Mouse (Mus musculus) layer of hippocampus, postnatal 14 days (tissue): ENCODE results near the gene Nrxn2. TPM values are rescaled to one million over a fixed set of nuclear protein-coding genes. Genes with fewer than 3 reads are reported as not detected.

ENCODE experiments used
- DNase-seq, 2 experiments: peaks; one replicate each; pipeline ENCODE4 v3.0.0; 2021 to 2022; ENCODE audit warnings: low spot score in 2 of 2, mixed read lengths in 1 of 2
- total RNA-seq, 2 experiments: library from RNA; stranded (reverse); gene quantifications; 2 replicates each; pipeline ENCODE4 v1.2.3; 2021

The Nrxn2 gene
- total RNA-seq, 2 experiments from 2014 or later: 549 to 577 TPM

- DNase-seq: peak; percentile 79 to 82
Measured at GRCm38 (mm10) chr19:6492124-6492523, 73.6 kb downstream of the Nrxn2 start.

DNA sequence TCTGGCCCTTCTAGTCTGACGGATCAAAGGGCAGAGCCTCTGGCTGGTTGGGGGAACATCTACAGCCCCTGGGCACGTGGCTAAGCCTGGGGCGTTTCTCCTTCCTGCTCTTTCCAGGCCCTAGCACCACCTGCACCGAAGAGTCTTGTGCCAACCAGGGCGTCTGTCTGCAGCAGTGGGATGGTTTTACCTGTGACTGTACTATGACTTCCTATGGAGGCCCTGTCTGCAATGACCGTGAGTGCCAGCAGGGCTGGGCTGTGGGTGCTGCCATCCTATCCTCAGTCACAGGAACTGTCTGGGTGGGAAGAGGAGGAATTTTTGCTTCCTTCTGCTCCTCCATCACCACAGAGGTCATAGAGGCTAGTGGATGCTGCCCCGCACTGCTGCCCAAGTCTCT is 74.7 kb downstream of the Nrxn2 start:
- DNase-seq: no peak

- no peak for DNase-seq
Measured at GRCm38 (mm10) chr19:6494032-6494431, 75.5 kb downstream of the Nrxn2 start.

- DNase-seq: no peak
Measured at GRCm38 (mm10) chr19:6494504-6495170, 76.1 kb downstream of the Nrxn2 start.

- DNase-seq: no peak
Measured at GRCm38 (mm10) chr19:6495714-6496113, 77.2 kb downstream of the Nrxn2 start.

DNA sequence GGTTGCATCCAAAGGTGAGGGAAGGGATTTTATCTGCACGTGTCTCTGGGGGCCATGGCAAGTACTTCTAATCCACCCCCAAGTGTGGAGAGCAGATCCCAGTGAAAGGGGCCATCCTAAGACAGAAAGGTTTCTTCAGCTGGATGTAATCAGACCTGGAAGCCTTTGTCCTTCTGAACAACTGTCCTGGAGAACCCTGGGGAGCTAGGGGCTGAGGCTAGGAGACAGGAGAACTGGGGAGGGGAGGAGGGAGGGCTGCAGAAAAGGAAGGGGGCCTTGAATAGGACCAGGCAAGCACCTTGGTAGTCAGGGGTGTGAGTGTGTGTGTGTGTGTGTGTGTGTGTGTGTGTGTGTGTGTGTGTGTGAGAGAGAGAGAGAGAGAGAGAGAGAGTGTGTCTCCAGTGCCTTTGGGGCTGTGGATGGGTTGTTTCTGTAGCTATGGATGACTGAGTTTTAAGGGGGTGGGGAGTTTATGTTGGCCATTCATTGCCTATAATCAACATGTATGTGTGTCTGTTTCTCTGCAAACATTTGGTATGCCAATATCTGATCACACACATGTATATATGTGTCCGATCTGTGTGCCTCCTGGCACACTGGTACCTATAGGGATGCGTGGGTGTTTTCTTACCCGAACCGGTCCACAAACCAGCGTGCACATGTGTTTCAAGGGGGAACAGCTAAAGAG is 78.1 kb downstream of the Nrxn2 start:
- no peak for DNase-seq

DNA sequence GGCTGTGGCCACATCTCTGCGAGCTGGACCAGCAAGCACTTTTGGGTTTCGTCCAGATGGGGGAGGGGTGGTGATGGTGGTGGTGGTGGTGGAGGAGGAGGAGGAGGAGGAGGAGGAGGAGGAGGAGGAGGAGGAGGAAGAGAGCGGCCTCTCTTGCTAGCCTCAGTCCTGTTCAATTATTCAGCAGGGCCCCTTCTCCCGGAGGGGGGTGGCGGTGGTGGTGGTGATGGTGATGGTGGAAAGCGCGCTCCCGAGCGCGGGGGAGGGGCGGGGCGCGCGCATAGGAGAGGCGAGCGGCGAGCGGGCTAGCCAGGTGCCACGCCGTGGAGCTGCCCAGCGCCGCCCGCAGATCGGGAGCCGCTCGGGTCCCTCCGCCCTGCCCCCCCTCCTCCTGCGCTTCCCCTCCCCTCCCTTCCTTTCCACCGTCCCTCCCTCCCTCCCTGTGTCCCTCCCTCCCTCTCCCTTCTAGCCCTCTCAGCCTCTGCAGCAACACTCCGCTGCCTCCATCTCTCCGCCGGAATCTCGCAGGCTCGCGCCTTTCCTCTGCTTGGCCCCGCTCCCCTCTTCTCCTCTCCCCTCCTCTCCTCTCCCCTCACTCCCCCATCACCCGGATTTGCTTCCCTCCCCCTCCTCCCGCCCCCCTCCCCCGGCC is 78.7 kb downstream of the Nrxn2 start:
- DNase-seq: peak; percentile 62 to 79

- DNase-seq: no peak
Measured at GRCm38 (mm10) chr19:6497803-6498202, 79.3 kb downstream of the Nrxn2 start.

DNA sequence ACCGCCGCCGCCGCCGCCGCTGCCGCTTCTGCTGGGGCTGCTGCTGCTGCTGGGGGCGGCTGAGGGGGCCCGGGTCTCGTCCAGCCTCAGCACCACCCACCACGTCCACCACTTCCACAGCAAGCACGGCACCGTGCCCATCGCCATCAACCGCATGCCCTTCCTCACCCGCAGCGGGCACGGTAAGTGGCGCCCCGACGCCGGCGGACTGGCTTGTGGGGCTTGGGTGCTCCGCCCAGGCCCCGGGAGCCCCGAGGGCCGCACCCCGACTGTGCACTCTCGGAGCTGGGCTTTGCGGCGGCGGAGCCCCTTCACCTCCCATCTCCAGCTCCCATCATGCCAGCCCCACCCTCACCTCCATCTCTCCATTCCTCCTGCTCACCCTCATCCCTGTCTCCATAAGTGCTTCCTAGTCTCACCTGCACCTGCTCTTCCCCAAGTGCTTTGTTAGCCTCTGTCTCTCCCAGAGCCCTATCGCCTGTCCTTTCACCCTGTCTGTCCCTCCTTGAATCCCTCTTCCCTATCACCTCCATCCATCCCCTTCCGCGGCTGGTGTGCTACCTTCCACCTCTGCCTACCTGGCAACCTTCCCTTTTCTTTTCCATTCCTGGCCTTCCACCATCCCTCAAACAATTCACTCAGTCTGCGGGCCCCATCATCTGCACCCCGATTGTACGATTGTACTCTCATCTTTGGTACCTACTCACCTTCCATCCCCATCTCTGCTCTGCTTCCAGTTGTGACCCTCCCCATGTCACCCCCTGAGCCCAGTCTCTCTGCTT is 80.0 kb downstream of the Nrxn2 start:
- no peak for DNase-seq

GRCm38 (mm10) chr19:6499860-6500635 is 81.5 kb downstream of the Nrxn2 start:
- no peak for DNase-seq

- no peak for DNase-seq
Measured at GRCm38 (mm10) chr19:6500636-6501025, 82.1 kb downstream of the Nrxn2 start.

DNA sequence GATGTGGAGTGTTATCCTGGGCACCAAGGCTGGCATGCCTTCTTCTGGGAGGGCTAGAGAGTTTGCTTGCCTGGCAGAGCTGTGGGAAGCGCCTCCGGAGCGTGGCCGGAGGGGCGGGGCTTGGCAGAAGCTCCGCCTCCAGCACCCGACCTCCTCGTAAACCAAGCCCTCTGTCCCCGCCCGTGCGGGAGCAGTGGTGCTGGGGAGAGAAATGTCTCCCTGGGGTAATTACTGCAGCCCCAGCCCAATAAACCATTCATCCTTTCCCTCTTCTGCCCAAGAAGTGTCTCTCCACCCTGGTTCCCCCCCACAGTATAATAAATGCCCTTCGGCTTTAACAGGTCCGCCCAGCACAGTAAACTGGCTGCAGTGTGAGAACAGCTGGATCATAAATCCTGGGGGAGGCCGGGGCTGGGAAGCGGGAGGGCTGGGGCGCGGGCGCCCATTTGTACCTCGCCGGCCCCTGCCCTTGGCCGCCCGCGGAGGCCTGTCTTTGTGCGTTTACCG is 83.6 kb downstream of the Nrxn2 start:
- DNase-seq: peak; percentile 76 to 83

GRCm38 (mm10) chr19:6502543-6503319 is 84.2 kb downstream of the Nrxn2 start:
- peak; percentile 53 to 69 for DNase-seq

DNA sequence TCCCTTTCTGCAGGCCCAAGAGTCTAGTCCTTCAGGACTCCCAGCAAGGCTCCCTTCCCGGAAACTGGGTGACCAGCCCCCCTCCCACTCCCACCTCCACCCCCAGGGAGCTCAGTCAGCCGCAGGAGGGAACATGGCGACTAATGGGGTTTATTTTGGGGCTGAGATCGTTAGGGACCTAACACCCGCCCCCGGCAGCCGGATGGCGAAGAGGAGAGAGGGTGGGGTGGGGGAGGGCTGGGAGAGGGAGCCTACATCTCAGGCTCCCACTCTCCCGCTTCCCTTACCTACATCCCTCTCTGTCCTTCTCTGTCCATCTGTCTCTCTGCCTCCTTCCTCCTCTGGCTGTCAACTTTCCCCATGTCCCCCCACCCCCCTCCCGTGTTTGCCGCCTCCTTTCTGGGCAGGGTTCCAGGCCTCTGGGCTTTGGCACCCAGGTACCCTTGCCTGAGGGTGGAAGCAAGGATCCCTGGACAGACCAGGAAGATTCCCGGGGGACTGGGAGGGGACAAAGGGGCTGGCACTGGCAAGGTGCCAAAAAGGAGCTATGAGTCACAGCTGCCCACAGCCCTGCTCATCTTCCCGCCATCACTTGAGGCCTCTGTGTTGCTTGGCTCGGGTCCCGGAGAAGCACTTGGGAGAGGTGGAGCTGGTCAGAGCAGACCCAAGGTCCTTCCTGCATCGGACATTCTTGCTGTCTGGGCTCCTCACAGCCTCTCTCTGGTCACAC is 85.6 kb downstream of the Nrxn2 start:
- DNase-seq: peak in 1 of 2 experiments; percentile 54

GRCm38 (mm10) chr19:6504656-6505045 is 86.1 kb downstream of the Nrxn2 start:
- DNase-seq: no peak

DNA sequence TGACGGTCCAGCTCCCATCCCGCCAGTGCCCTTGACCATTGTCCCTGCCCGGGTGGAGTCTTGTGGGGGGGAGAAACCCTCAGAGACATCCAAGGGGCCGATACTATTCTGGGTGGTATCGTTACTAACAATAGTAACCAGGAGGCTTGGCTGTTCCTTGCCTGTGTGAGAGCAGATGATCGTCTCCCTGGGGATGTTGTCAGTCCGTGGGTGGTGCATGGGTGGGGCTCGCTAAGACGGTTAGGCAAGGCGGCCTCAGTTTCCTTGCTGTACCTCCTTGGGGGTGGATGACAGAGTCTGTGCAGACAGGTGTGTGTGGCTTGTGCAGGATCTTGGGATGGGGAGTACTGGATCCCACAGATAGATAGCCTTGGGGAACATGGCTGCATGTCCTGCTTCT is 88.9 kb downstream of the Nrxn2 start:
- no peak for DNase-seq

GRCm38 (mm10) chr19:6509881-6510280 is 91.3 kb downstream of the Nrxn2 start:
- no peak for DNase-seq

- no peak for DNase-seq
Measured at GRCm38 (mm10) chr19:6510546-6510945, 92.0 kb downstream of the Nrxn2 start.
